Mouse (Mus musculus) forebrain, embryonic 14.5 days (tissue): ENCODE data around the gene Polr3f. TPM values are rescaled to one million over a fixed set of nuclear protein-coding genes. Genes with fewer than 3 reads are reported as not detected.
A peak's percentile ranks its signal among the peaks of the same experiment; 100 is the strongest.

Experiments used
- ATAC-seq: fragments of 200-750 bp; cut with Nextera tagmentation; 2 replicates; pipeline ENCODE4 v1.8.0; 2017; ENCODE audit warnings: mild to moderate bottlenecking, moderate library complexity
- DNase-seq: peaks from one replicate; pipeline ENCODE4 v3.0.0-alpha.2; 2015; ENCODE audit warnings: low spot score
- H3K27ac ChIP-seq: fragments of 300-500 bp; sonication (generic); 2 replicates; pipeline ENCODE4 v1.5.1; 2014; ENCODE audit warnings: low read depth, mild to moderate bottlenecking, control low read depth, low read length, moderate library complexity
- H3K27me3 ChIP-seq: fragments of 300-500 bp; sonication (generic); replicated peaks from 2 replicates; pipeline ENCODE4 v1.6.1; 2014; ENCODE audit warnings: low read length, control low read depth, mixed read lengths; ENCODE audit not compliant: control insufficient read depth, insufficient read depth
- H3K36me3 ChIP-seq: fragments of 300-500 bp; sonication (generic); 2 replicates; pipeline ENCODE4 v1.6.1; 2014; ENCODE audit warnings: low read length, control low read depth; ENCODE audit not compliant: control insufficient read depth, insufficient read depth
- H3K4me1 ChIP-seq: fragments of 300-500 bp; sonication (generic); 2 replicates; pipeline ENCODE4 v1.6.1; 2014; ENCODE audit warnings: antibody characterized with exemption, low read length, control low read depth; ENCODE audit not compliant: control insufficient read depth, insufficient read depth
- H3K4me2 ChIP-seq: fragments of 300-500 bp; sonication (generic); 2 replicates; pipeline ENCODE4 v1.6.1; 2014; ENCODE audit warnings: mild to moderate bottlenecking, control low read depth, low read length
- H3K4me3 ChIP-seq: fragments of 300-500 bp; sonication (generic); 2 replicates; pipeline ENCODE4 v1.5.1; 2014; ENCODE audit warnings: low read depth, low read length, control low read depth
- H3K9ac ChIP-seq: fragments of 300-500 bp; sonication (generic); 2 replicates; pipeline ENCODE4 v1.6.1; 2014; ENCODE audit warnings: mild to moderate bottlenecking, low read length, control low read depth, moderate library complexity
- H3K9me3 ChIP-seq: fragments of 300-500 bp; sonication (generic); replicated peaks from 2 replicates; pipeline ENCODE4 v1.6.1; 2016; ENCODE audit warnings: low read length, control low read depth, mixed read lengths; ENCODE audit not compliant: control insufficient read depth
- WGBS: fragments of 180-500 bp; shearing (Covaris S2); extraction: QIAGEN DNeasy Blood & Tissue Kit; methylation state at CpG from one replicate; pipeline ENCODE4 v1.1.7; 2014; 5-methylcytosine and 5-hydroxymethylcytosine counted together
- polyA plus RNA-seq: library from polyadenylated mRNA; unstranded; fragments of >200 nt; fragmentation: Nextera tagmentation; extraction: Ambion mirVana; gene quantifications from 2 replicates; pipeline ENCODE4 v1.2.1, GENCODE M21; 2014

The Polr3f gene
- polyA plus RNA-seq, 1 experiment from 2014 or later, result 24.4 TPM

DNA sequence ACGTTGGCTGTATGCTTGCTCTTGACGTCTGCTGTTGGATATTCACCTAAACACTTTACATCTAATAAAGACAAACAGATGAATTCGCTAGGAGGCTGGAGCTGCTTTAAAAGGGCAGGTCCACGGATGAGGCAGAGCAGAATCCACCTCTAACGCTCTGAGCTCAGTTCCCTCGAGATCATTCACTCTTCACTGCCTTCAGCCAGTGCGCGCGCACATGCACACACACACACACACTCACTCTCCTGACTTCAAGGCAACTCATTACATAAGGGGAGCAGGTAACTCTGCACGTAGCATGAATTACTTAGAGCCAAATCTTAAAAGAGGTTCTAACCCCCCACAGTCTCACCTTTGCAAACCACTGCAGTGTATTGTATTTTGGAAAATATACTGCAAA, 1.7 kb upstream of the Polr3f start:
- Histone ChIP-seq H3K4me1 (peaks cover 8% of the 10 kb centered on the region; the same call in 1 of the 2 replicates), H3K9ac (no peak overlapping the region), H3K27ac (no peak overlapping the region), H3K4me2 (no peak overlapping the region), H3K9me3 (no peaks in the 10 kb centered on the region), H3K36me3 (peaks cover 5% of the 10 kb centered on the region; the same call in 1 of the 2 replicates), H3K27me3 (0 out of 2 replicates have a peak, but pooled peaks cover 5% of the 10 kb centered on the region), H3K4me3 (no peak overlapping the region)
- ATAC-seq (no peak), DNase-seq (no peak)
- WGBS, result 48% methylated on average over 10 of the region's 10 CpGs

DNA sequence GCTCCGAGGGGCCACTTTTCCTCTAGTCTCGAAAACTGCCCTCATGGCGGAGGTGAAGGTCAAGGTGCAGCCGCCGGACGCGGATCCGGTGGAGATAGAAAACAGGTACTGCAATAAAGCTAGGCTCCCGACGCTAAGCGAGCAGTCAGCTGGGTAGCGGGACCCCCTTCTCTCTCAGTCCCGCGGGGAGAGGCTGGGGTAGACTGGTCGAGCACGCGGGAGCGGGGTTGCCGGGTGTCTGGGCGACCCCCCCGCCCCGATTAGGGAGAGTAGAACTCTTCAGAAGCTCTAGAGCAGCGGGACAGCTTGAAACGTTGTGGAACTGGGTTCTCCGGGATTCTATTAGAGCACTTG, 280 bp downstream of the Polr3f start:
- H3K4me1 ChIP-seq, result peaks cover 8% of the 10 kb centered on the region; the same call in 1 of the 2 replicates
- WGBS, result 0% methylated on average over 25 of the region's 25 CpGs
- peak overlapping the region; percentile 90 for H3K9ac ChIP-seq
- H3K36me3 ChIP-seq, result peaks cover 15% of the 10 kb centered on the region
- H3K27me3 ChIP-seq, result 0 out of 2 replicates have a peak, but pooled peaks cover 5% of the 10 kb centered on the region
- no peaks in the 10 kb centered on the region for H3K9me3 ChIP-seq
- ATAC-seq, result peak; percentile 71
- peak overlapping the region; percentile 91 for H3K4me3 ChIP-seq
- DNase-seq, result no peak
- H3K4me2 ChIP-seq, result peak overlapping the region; percentile 80
- H3K27ac ChIP-seq, result peak overlapping the region; percentile 97

- H3K27ac ChIP-seq, result no peak overlapping the region
- no peaks in the 10 kb centered on the region for H3K27me3 ChIP-seq
- no peak overlapping the region for H3K9ac ChIP-seq
- peaks cover 88% of the 10 kb centered on the region for H3K36me3 ChIP-seq
- DNase-seq (no peak), ATAC-seq (no peak)
- no peaks in the 10 kb centered on the region for H3K4me1 ChIP-seq
- no peak overlapping the region for H3K4me3 ChIP-seq
- 96% methylated on average over 7 of the region's 7 CpGs for WGBS
- no peak overlapping the region for H3K4me2 ChIP-seq
- no peaks in the 10 kb centered on the region for H3K9me3 ChIP-seq
These were observed 9.6 kb downstream of the Polr3f start for GRCm38 (mm10) chr2:144537123-144537522.

DNA sequence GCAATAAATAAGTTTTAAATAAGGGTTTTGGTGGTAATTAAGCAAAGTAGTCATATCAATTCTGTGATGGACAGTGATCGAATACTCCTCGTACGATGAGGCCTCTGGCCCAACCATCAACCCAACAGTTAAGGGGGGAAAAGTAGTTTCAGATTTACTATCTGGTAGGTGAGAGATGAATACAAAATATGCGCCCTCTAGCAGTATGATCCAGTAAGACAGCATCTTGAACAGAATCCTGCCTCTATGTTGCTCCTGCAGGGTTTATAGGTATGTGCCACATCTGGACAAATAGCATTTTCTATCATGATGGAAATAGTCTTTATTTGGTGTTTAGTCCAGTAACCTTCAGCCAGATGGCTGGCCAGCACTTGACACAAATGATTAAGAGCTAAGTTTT, 13.7 kb downstream of the Polr3f start:
- no peaks in the 10 kb centered on the region for H3K9me3 ChIP-seq
- H3K27me3 ChIP-seq, result no peaks in the 10 kb centered on the region
- no peak overlapping the region for H3K4me2 ChIP-seq
- no peaks in the 10 kb centered on the region for H3K4me1 ChIP-seq
- no peak overlapping the region for H3K27ac ChIP-seq
- 89% methylated on average over 4 of the region's 4 CpGs for WGBS
- ATAC-seq (no peak), DNase-seq (peak; percentile 13)
- no peak overlapping the region for H3K4me3 ChIP-seq
- H3K36me3 ChIP-seq, result peaks cover 85% of the 10 kb centered on the region
- H3K9ac ChIP-seq, result no peak overlapping the region

- Histone ChIP-seq H3K27ac (no peak overlapping the region), H3K9me3 (no peaks in the 10 kb centered on the region), H3K4me1 (no peaks in the 10 kb centered on the region), H3K4me2 (no peak overlapping the region), H3K36me3 (peaks cover 80% of the 10 kb centered on the region), H3K27me3 (no peaks in the 10 kb centered on the region), H3K9ac (no peak overlapping the region), H3K4me3 (no peak overlapping the region)
- DNase-seq (no peak), ATAC-seq (no peak)
- 91% methylated on average over 6 of the region's 6 CpGs for WGBS
These were observed 16.2 kb downstream of the Polr3f start for GRCm38 (mm10) chr2:144543670-144544069.

GRCm38 (mm10) chr2:144544630-144545029, 17.1 kb downstream of the Polr3f start:
- Histone ChIP-seq H3K9me3 (no peaks in the 10 kb centered on the region), H3K36me3 (peaks cover 70% of the 10 kb centered on the region), H3K9ac (no peak overlapping the region), H3K27me3 (no peaks in the 10 kb centered on the region), H3K4me1 (peaks cover 2% of the 10 kb centered on the region; the same call in 1 of the 2 replicates), H3K4me3 (no peak overlapping the region), H3K27ac (no peak overlapping the region), H3K4me2 (no peak overlapping the region)
- ATAC-seq (no peak), DNase-seq (no peak)
- 80% methylated on average over 6 of the region's 6 CpGs for WGBS

GRCm38 (mm10) chr2:144545061-144545460, 17.5 kb downstream of the Polr3f start:
- Histone ChIP-seq H3K27ac (no peak overlapping the region), H3K4me2 (no peak overlapping the region), H3K9me3 (no peaks in the 10 kb centered on the region), H3K27me3 (no peaks in the 10 kb centered on the region), H3K4me1 (peaks cover 2% of the 10 kb centered on the region; the same call in 1 of the 2 replicates), H3K4me3 (no peak overlapping the region), H3K9ac (no peak overlapping the region), H3K36me3 (peaks cover 66% of the 10 kb centered on the region)
- ATAC-seq (no peak), DNase-seq (no peak)
- 87% methylated on average over 2 of the region's 2 CpGs for WGBS

- Histone ChIP-seq H3K9me3 (no peaks in the 10 kb centered on the region), H3K4me2 (no peak overlapping the region), H3K27ac (no peak overlapping the region), H3K9ac (no peak overlapping the region), H3K36me3 (peaks cover 62% of the 10 kb centered on the region), H3K4me1 (peaks cover 2% of the 10 kb centered on the region; the same call in 1 of the 2 replicates), H3K27me3 (no peaks in the 10 kb centered on the region), H3K4me3 (no peak overlapping the region)
- DNase-seq (no peak), ATAC-seq (no peak)
- 63% methylated on average over 1 of the region's 1 CpGs for WGBS
These were observed 18.0 kb downstream of the Polr3f start for GRCm38 (mm10) chr2:144545481-144545880.

- H3K4me3 ChIP-seq, result no peak overlapping the region
- 71% methylated on average over 4 of the region's 4 CpGs for WGBS
- H3K9ac ChIP-seq, result no peak overlapping the region
- H3K36me3 ChIP-seq, result peaks cover 49% of the 10 kb centered on the region
- H3K4me1 ChIP-seq, result peaks cover 2% of the 10 kb centered on the region; the same call in 1 of the 2 replicates
- no peaks in the 10 kb centered on the region for H3K27me3 ChIP-seq
- H3K4me2 ChIP-seq, result no peak overlapping the region
- ATAC-seq (no peak), DNase-seq (no peak)
- no peaks in the 10 kb centered on the region for H3K9me3 ChIP-seq
- no peak overlapping the region for H3K27ac ChIP-seq
These were observed 20.0 kb downstream of the Polr3f start for GRCm38 (mm10) chr2:144547559-144547958.
